Mouse (Mus musculus) frontal cortex, postnatal 36 days (tissue): ENCODE results near the gene Hyou1.
"Not testable (repeated sequence)": the region's sequence is repeated elsewhere in the genome, so short reads cannot be mapped to it uniquely, and the experiment has no call there.

Source experiments
- DNase-seq, 2 experiments: peaks; one replicate each; pipeline ENCODE4 v3.0.0; 2022; ENCODE audit warnings: low spot score in 2 of 2

Hyou1 gene

DNA sequence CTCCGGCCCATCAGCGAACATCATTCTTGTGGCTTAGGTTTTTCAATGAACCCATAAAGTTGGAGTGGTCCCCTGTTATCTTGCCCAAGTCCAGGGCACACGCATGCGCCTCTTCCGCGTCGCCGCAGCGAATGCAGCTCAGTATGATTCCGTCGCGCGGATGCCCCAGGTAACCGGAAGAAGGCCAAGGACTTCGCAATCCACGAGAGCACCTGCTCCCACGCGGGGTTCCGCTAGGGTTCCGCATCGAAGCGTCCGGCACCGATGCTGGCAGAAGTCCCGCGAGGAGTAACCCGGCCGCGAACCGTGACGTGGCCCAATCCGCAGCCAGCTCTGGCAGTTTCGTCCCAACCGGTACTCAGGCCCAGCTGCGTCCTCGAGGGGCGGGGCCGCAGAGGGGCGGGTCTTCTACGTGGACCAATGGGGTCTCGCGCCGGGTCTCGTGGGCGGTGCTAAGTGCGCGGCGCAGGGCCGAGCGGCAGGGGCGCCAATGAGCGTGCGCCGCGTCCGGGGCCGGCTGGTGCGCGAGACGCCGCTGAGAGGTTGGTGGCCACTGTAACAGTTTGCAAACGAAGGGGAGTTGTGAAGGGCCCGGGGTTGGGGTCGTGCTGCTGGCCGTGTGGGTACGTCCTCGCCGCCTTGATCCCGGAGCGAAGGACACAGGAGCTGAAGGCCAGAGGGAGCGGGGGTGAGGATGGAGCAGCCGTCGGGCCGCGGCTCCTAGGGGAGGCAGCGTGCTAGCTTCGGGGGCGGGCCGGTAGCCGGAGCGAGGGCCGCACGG lies at the start of gene Hyou1:
Gene Hyou1, plus strand, starts transcription at position 437 of the 781 bp plus-strand sequence.
- peak; percentile 98 to 100 for DNase-seq

GRCm38 (mm10) chr9:44330736-44331135 lies 48.6 kb upstream of the Hyou1 start:
- no peak for DNase-seq

DNA sequence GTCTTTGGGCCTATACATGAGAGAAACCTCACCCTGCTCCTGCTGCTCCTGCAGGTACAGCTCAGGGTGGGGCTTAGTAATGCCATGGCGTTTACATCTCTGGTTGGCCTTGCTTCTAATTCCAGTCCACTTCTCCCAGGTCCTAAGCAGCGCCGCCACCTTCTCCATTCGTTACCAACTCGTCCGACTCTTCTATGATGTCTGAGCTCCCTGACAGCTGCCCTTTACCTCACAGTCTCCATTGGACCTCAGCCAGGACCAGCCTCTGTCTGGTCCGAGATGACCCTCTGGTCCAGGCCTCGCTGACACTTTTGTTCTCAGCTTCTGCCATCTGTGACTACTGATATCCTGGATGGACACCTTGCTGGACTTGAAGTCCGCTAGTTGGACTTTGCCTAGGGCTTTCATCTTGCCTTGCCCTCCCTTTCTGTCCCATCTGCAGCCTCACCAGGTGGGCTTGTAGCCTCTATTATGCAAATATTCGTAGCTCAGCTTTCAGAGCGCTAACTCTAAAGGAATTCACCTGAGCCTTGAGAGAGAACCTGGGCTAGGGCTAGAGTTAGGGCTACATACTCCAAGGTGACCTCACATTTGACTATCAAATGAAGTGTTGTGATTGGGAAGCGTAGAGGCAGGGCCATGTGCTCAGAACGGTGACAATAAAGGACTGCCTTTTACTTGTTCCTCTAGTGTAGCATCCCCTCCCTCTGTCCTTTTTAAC lies 46.2 kb upstream of the Hyou1 start:
- no peak for DNase-seq

DNA sequence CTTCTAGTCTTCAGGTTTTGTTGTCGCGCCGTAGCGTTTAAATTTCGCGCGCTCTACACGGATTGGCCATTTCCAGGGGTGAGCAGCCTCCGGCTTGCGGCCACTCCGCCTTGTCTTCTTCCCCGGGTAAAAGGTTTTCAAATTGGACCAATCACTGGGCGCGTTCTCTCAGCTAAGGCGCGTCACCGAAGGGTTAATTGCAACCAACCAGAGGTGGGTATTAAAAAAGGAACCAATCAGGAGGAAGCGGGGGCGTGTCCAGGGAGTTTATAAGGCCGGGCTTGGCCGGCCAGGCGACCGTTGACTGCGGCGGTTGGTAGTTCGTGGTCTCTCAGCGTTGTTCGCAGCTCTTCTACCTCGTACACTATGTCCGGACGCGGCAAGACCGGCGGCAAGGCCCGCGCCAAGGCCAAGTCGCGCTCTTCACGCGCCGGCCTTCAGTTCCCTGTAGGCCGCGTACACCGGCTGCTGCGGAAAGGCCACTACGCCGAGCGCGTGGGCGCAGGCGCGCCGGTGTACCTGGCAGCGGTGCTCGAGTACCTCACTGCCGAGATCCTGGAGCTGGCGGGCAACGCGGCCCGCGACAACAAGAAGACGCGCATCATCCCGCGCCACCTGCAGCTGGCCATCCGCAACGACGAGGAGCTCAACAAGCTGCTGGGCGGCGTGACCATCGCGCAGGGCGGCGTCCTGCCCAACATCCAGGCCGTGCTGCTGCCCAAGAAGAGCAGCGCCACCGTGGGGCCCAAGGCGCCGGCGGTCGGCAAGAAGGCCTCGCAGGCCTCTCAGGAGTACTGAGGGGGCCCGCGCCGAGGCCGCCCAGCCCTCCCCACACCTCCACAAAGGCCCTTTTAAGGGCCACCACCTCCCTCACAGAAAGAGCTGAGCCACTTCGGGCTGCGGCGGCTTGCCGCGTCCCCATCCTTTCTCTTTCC lies 44.6 kb upstream of the Hyou1 start, which contains the start of gene H2afx:
Gene H2afx, plus strand, starts transcription at position 299 of the 935 bp plus-strand sequence.
- DNase-seq: peak; percentile 99

DNA sequence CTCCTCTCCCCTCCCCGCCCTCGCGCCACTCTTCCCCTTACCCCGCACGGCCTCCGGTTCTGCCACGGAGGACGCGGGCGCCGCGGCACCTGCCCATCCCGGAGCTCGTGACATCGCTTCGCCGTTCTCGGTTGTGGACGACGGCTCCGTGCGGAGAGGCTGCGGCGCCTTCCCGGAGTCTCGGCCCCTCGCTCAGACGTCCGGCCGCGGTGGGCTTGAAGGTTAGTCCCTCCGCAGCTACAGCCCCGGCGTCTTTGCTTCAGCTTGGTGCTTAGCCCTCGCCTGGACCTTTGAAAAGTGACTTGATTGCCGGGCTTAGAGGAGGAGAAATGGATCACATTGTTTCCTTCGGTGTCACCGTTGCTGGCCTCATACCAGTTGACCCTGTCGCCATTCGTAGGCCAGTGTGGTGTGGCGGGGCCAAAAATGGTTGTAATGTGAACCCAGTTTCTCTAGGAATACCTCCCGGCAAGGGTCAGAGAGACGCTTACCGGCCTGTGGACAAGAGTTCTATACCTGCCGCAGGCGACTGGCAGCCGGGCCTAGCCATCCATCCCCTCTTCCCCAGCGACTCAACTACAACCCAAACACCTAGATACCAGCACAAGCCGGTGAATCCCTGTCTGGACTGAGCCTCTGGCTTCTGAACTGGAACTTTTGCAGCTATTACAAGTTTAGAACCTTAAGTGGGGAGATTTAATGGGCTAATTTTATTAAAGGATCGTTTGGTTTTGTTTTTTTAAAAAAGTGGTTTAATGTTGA lies 43.8 kb upstream of the Hyou1 start:
- DNase-seq: peak; percentile 32 to 47

GRCm38 (mm10) chr9:44336093-44336406 lies 43.2 kb upstream of the Hyou1 start:
- no peak for DNase-seq

DNA sequence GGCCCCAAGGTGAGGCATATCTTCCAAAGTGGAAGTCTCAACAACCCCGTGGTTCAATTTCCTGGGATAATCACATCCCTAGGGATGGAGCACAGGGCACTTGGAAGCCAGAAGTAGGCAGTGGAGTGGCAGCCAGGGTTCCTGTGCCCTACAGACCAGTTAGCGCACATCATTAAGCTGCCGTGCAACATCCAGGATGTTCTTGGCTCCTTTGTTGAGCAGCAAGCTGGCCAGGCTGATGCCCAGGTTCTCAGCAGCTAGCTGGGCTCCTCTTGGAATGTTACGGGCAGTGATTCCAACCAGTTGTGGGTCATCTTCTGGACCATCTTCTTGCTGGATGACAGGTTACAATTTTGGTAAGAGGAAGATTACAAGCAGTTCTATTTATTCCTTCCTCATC lies 42.8 kb upstream of the Hyou1 start:
- DNase-seq: not testable (repeated sequence)

DNA sequence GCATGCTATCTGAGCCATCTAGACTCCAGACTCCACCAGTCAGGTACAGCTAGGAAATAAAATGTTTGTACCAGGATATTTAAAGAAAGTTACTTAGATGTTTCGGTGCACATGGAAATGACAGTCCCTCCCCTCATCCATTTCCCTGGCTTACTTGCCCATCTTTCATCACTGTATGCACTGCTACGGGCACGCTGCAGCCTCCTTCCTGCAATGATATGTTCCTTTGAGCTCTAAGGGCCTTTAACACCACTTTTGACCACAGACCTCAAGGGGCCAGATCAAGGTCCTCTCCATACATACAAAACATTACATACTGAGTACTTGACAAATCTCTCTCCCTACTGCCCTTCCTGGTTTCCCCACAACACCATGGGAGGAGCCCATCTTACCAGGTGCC lies 42.3 kb upstream of the Hyou1 start:
- DNase-seq: no peak

DNA sequence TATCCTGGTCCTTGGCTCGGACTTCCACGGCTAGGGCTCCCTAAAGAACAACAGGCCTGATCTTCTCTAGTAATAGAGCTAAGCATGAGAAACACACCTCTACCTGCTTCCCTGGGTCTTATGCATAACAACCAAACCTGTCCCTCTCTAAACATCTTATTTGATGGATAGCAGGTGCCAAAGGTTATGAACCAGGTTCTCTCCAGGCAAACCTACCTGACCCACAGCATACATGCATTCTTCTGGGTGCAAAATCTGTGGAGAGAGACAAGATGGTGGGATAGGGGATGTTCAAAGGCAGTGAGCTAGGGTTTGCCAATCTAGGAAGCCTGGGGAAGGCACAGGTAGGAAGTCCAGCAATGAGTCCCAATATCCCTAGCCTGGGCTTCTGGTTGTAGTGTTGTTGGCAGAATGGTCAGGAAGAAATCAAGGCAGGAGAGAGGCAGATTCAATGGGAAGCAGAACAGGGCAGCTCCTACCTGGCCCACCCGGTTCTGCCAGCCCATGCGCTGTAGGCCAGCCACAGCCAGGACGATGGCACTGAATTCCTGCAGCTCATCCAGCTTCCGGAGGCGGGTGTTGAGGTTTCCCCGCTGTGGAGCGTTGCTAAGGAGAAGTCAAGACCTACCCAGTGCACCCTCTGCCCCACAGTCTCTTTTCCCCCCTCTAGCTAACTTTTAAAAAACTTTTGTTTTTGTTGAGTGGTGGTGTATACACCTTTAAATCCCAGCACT lies 41.7 kb upstream of the Hyou1 start:
- DNase-seq: no peak

DNA sequence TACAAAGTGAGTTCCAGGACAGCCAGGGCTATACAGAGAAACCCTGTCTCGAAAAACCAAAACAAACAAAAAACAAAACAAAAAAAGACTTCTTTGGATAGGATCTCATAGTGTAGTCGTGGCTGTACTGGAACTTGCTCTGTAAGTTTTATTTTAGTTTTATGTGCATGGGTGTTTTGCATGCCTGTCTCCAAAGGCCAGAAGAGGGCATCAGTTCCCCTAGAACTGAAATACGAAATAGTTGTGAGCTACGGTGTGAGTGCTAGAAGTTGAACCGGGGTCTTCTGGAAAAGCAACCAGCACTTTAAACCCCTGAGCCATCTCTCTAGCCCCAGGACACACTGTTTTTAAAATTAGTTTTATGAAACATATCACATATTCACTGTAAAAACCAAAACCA lies 40.7 kb upstream of the Hyou1 start:
- DNase-seq: no peak

DNA sequence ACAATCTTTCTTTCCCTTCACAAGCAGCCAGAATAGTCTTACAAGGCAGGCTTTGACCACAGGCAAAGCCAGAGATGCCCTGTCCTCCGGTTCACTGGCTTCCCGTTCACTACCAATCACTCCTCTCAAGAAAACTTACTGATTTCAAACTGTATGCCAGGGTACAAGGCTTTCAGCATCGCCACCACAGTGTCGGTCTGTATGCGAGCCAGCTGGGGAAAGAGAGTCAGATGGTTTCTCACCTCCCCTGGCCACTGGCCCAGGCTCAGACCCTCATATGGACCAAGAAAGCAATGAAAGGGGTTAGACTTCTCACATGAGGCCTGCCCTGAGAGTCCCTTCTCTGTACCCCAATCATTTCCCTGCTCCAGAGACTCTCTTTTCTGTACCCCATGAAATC lies 37.8 kb upstream of the Hyou1 start:
- DNase-seq: no peak

- no peak for DNase-seq
These were observed 37.1 kb upstream of the Hyou1 start for GRCm38 (mm10) chr9:44342173-44342572.

DNA sequence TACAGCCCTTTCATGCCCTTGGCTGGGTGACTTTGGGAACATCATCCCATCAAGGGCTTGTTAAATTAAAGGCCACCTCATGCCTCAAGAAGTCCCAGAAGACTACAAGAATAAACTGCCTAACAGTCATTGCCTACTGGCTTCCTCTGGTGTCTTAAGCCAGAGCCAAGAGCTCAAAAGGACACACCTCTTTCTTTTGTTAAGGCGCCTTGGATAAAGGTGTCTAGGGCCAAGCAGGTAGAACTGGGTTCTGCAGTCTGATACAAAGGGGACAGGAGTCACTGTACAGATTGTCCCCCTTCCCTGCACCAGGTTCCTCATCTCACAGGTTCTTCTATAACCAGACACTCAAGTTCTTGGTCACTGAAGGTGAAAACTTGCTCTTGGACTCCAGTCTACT lies 36.7 kb upstream of the Hyou1 start:
- no peak for DNase-seq

DNA sequence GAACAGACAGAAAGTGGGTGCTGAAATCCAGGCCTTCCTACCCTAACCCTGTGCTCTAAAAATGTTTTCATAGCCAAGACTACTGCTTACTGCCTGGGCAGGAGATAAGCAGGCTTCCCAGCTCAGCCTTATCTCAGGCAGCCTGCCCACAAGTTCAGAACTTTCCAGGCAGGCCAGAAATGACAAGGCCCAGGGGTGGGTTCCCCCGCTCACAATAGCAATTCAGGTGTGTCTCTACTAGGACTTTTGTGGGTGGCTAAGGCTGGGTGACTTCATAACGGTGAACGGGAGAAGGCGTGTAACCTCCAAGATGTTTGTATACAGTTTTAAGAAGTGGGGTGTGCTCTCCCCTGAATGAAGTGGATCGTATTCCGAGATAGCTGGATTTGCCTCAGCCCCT lies 36.0 kb upstream of the Hyou1 start:
- DNase-seq: no peak

- DNase-seq: peak; percentile 82 to 91
These were observed 35.4 kb upstream of the Hyou1 start, which contains the start of gene Hmbs for GRCm38 (mm10) chr9:44343781-44344421. TSS of gene Hmbs (minus strand) at chr9:44344228.

DNA sequence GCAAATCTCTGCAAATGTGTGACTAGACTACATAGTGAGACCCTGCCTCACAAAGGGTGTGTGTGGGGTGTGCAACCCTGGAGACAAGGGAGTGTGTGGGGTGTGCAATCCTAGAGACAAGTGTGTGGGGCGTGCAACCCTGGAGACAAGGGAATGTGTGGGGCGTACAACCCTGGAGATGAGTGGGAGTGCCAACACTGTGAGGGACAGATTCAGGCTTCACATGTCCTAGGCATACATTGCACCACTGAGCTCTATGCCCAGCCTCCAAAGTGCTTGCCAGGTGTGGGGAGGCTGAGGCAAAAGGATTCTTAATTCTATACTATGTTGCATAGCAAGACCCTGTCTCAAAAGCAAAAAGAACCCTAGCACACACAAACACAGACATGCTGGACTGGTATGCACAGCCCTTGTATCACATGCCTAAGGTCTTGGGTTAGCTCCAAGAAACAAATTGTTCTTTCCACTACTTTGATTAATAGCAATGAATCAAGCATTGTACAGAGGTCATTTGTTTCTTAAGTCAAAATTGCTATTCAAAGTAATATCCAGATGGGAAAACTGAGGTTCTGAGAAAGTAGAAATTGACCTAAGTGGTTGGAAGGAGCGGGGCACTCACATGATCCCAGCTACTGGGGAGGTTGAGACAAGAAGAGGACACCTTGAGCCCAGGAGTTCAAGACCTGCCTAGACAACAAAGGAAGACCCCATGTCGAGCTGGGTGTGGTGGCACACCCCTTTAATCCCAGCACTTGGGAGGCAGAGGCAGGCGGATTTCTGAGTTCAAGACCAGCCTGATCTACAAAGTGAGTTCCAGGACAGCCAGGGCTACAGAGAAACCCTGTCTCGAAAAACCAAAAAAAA lies 33.5 kb upstream of the Hyou1 start:
- DNase-seq: peak in 1 of 2 experiments; percentile 26

GRCm38 (mm10) chr9:44347166-44347565 lies 32.1 kb upstream of the Hyou1 start:
- DNase-seq: no peak

DNA sequence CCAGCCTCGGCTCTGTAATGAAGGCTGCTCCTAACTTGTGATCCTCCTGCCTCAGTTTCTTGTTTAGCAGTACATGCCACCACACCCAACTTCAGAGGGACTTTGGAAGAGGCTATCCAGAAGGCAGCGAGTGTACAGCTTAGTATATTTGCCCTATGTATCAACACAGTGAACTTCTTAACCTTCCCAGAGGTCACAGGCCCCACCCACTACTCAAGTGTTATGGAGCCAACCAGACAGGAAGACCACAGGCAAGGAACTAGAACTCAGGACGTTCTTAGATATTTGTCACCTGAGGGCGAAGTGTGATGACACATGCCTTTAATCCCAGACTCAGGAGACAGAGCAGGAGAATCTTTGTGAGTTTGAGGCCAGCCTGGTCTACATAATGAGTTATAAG lies 31.7 kb upstream of the Hyou1 start:
- DNase-seq: no peak

DNA sequence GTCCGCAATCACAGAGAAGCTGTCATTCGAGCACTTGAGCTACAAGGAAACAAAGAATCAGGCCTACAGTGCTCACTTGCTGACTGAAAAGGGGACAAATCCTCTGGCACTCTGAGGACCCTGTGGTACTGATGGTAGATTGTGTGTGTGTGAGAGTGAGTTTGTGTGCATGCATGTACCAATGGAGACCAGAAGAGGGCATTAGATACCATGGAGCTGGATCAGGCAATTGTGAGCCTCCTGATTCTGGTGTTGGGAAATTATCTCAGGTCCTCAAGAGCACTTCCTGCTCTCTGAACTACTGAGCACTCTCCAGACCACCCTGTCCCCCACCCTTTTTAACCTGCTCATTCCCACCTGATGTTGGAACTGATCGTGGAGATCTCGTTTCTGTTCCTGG lies 30.7 kb upstream of the Hyou1 start:
- DNase-seq: no peak
